Mouse (Mus musculus) E14TG2a.4 (cell line): ENCODE measurements around the gene Chrm3.
"Not testable (repeated sequence)": the region's sequence is repeated elsewhere in the genome, so short reads cannot be mapped to it uniquely, and the experiment has no call there.

Experiments
- H3K27me3 ChIP-seq: 2 replicates; pipeline ENCODE4 v1.6.1; 2014; ENCODE audit warnings: low read length, control low read depth; ENCODE audit not compliant: insufficient read depth
- H3K36me3 ChIP-seq: 2 replicates; pipeline ENCODE4 v1.6.1; 2014; ENCODE audit warnings: low read length, control low read depth; ENCODE audit not compliant: insufficient read depth
- H3K4me1 ChIP-seq: replicated peaks from 2 replicates; pipeline ENCODE4 v1.6.1; 2014; ENCODE audit warnings: low read depth, low read length, control low read depth
- H3K4me3 ChIP-seq: replicated peaks from 2 replicates; pipeline ENCODE4 v1.5.1; 2014; ENCODE audit warnings: mild to moderate bottlenecking, low read length
- H3K9me3 ChIP-seq: 2 replicates; pipeline ENCODE4 v1.6.1; 2014; ENCODE audit warnings: low read length, control low read depth
- CTCF ChIP-seq: conservative IDR thresholded peaks from 2 replicates; pipeline ENCODE4 v1.5.1; 2014; ENCODE audit warnings: low read length
- NANOG ChIP-seq: IDR thresholded peaks from 2 replicates; pipeline ENCODE4 v1.6.1; 2014; ENCODE audit warnings: borderline replicate concordance, low read length, mixed read lengths
- POU5F1 ChIP-seq: IDR thresholded peaks from 2 replicates; pipeline ENCODE4 v1.6.1; 2014; ENCODE audit warnings: low read length, borderline replicate concordance

Gene Chrm3

DNA sequence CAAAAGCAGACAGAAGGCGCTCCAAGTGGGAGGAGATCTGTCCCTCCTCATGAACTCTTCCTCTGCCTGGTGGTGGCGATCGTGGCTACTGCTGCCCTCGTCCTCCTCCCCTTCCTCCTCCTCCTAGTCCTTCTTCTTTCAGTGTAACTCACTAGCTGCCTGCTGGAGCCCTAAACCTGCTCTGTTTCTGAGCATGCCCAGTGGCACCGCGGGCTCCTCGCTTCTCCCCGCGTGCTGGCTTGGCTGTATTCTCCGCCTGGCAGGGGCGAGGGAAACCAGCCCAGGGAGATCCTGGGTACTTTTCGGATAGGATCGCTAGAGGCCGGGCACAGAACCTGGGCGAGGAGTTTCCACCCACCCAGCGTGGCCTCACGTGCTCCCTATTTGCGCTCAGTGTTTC is at the start of gene Chrm3:
Gene Chrm3, minus strand, starts transcription at position 71 of the 400 bp plus-strand sequence.
- Histone ChIP-seq H3K4me3 (peak within 1 kb of the TSS; percentile 74), H3K9me3 (no peaks in the 10 kb centered on the region), H3K36me3 (no peaks in the 10 kb centered on the region), H3K4me1 (peaks cover 16% of the 10 kb centered on the region), H3K27me3 (peaks cover 49% of the 10 kb centered on the region)
- no peak for TF ChIP-seq CTCF
- TF ChIP-seq POU5F1: no peak
- TF ChIP-seq NANOG: no peak

DNA sequence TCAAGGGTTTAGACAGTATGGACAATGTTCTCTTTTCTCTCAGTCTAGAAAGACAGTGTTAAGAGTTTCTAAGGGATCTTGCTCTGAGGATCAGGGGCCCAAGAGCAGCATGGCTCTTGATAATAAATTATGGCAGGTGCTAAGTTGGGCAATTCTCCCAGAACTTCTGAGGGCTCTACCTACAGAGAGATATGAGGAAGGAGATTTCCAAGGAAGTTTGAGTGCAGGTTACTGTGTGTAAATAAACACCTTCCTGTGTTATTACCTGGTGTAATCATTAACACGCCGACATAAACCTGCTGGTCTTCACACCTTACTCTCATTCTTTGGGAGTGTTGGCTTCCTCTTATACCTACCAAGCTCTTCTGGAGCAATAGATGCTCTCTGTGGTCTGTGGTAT is 33.7 kb upstream of the Chrm3 start:
- Histone ChIP-seq H3K9me3 (no peaks in the 10 kb centered on the region), H3K36me3 (no peaks in the 10 kb centered on the region), H3K4me1 (no peaks in the 10 kb centered on the region), H3K27me3 (no peaks in the 10 kb centered on the region), H3K4me3 (no peak overlapping the region)
- TF ChIP-seq CTCF (no peak), NANOG (no peak), POU5F1 (no peak)

- not testable (repeated sequence) for H3K4me1 ChIP-seq, H3K27me3 ChIP-seq, H3K4me3 ChIP-seq, H3K9me3 ChIP-seq, H3K36me3 ChIP-seq
Observed at GRCm38 (mm10) chr13:10375487-10375886, 14.8 kb upstream of the Chrm3 start.

GRCm38 (mm10) chr13:10360199-10360694 is 400 bp downstream of the Chrm3 start:
- H3K9me3 ChIP-seq: no peaks in the 10 kb centered on the region
- peak overlapping the region; percentile 74 for H3K4me3 ChIP-seq
- peaks cover 49% of the 10 kb centered on the region for H3K27me3 ChIP-seq

DNA sequence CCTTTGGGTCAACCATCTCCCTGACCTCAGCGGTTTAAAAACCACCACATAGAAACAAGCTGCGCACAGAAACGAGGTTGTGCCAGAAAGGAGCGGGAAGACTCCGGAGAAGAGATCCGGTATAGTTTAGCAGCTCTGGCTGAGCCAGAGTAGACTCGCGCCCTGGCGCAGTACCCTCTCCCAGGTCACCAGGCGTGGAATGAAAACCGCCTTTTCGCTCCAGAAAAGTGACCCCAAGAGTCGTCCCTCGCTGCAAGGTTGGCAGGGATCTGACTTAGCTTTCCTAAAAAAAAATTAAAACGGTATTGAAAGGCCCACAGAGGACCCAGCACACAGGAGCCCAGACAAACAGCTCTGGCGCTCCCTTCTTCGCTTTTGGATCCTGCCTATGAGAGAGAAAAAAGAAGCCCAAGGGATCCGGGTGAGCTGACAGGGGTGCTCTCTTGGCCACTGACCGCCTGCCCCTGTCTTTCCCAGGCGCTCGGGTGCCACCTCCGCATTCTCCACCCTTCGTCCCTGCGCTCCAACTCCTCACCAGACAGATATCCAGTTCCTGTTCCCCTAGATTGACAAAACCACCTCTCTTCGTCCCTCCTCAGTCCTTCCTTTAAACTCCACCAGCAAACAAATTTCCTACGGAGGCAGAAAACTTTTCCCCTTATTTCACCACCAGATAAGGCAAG is 990 bp downstream of the Chrm3 start:
- peaks cover 16% of the 10 kb centered on the region for H3K4me1 ChIP-seq
- H3K27me3 ChIP-seq: peaks cover 49% of the 10 kb centered on the region
- no peaks in the 10 kb centered on the region for H3K9me3 ChIP-seq
- no peaks in the 10 kb centered on the region for H3K36me3 ChIP-seq
- peak overlapping the region; percentile 74 for H3K4me3 ChIP-seq
- TF ChIP-seq CTCF: no peak
- TF ChIP-seq POU5F1: no peak
- no peak for TF ChIP-seq NANOG

More at GRCm38 (mm10) chr13:10360199-10360694, 400 bp downstream of the Chrm3 start:
- H3K36me3 ChIP-seq: no peaks in the 10 kb centered on the region
- peaks cover 16% of the 10 kb centered on the region for H3K4me1 ChIP-seq
- TF ChIP-seq NANOG (no peak), POU5F1 (no peak), CTCF (no peak)

DNA sequence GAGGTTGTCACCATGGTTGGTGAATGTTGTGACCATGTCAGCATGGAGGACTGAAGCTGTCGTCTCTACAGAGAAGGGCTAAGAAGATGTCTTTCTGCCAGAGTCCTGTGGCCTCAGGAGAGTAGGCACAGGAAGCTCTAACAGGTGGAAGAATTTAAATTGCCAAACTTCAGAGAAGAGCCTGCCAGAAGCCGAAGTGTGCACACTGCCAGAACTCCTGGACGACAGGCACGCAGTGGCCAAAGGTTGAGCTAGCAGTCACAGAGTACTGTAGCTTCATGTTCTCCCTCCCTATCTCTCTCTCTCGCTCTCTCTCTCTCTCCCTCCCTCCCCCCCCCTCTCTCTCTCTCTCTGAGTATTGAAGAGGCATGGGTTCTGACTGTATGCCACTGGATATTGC is 4.9 kb downstream of the Chrm3 start:
- H3K4me3 ChIP-seq: no peak overlapping the region
- TF ChIP-seq NANOG (no peak), POU5F1 (no peak), CTCF (no peak)

DNA sequence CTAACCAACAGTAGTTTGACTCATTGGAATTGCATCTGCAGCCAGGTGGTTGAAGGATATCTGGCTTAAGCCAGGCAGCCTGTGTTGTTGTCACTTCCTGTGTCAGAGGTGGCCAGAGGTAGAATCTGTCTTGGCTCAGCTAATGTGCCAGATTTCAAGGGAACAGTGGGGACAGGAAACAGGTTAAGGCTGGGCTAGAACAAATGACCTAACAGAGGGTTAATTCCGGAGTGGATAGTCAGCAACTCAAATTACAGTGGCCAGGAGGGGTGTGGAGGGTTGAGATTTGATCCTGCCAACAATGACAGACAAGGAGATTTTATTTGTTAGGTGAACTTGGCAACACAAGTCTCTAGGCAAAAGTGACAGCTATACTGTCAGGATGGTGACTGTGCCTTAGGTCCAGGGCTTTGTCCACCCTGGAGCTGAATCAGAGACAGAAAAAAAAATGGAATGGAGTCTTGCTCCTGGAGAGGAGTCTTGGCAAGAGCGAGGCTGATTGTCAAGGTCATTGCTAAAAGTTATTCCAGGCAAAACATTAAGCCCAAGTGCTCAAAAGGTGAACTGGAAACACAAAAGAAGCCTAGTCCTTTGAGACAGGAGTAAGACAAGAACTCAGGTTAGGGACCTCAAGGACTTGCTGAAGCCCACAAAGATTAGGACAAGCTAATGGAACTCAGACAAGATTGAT is 5.6 kb downstream of the Chrm3 start:
- no peak overlapping the region for H3K4me3 ChIP-seq
- TF ChIP-seq CTCF (no peak), POU5F1 (no peak), NANOG (no peak)
- no peaks in the 10 kb centered on the region for H3K9me3 ChIP-seq
- peaks cover 10% of the 10 kb centered on the region for H3K4me1 ChIP-seq
- H3K27me3 ChIP-seq: peaks cover 20% of the 10 kb centered on the region
- no peaks in the 10 kb centered on the region for H3K36me3 ChIP-seq

More for the DNA sequence above, 4.9 kb downstream of the Chrm3 start:
- H3K4me1 ChIP-seq: peaks cover 13% of the 10 kb centered on the region
- no peaks in the 10 kb centered on the region for H3K9me3 ChIP-seq
- no peaks in the 10 kb centered on the region for H3K36me3 ChIP-seq
- peaks cover 27% of the 10 kb centered on the region for H3K27me3 ChIP-seq

- Histone ChIP-seq H3K4me3 (no peak overlapping the region), H3K27me3 (no peaks in the 10 kb centered on the region), H3K4me1 (no peaks in the 10 kb centered on the region), H3K36me3 (no peaks in the 10 kb centered on the region), H3K9me3 (no peaks in the 10 kb centered on the region)
- no peak for TF ChIP-seq POU5F1
- no peak for TF ChIP-seq CTCF
- TF ChIP-seq NANOG: no peak
Observed at GRCm38 (mm10) chr13:10352141-10352540, 8.5 kb downstream of the Chrm3 start.

- Histone ChIP-seq H3K4me1 (no peaks in the 10 kb centered on the region), H3K36me3 (no peaks in the 10 kb centered on the region), H3K27me3 (no peaks in the 10 kb centered on the region)
Observed at GRCm38 (mm10) chr13:10344362-10344761, 16.3 kb downstream of the Chrm3 start.

More at GRCm38 (mm10) chr13:10344362-10344761, 16.3 kb downstream of the Chrm3 start:
- Histone ChIP-seq H3K4me3 (no peak overlapping the region), H3K9me3 (no peaks in the 10 kb centered on the region)
- TF ChIP-seq POU5F1: no peak
- TF ChIP-seq CTCF: no peak
- no peak for TF ChIP-seq NANOG
